Mouse (Mus musculus): ENCODE measurements around the gene Pcdh15.

- TF ChIP-seq CTCF (IDR thresholded peaks at IDR 0.05 in 2 of 3, conservative IDR thresholded peaks at IDR 0.05 in 1 of 3; ENCODE audit: control insufficient read depth in 1 of 3, insufficient read depth in 1 of 3, low read depth in 2 of 3, low read length in 3 of 3, poor library complexity in 1 of 3, severe bottlenecking in 1 of 3) (no peak), HCFC1 (IDR thresholded peaks at IDR 0.05; ENCODE audit: low read depth, low read length) (no peak), GATA1 (IDR thresholded peaks at IDR 0.05; ENCODE audit: low read depth, low read length) (no peak)
Observed at GRCm38 (mm10) chr10:74621837-74622236, 1522.7 kb downstream of the Pcdh15 start.

Data from MEL (cell line).